Mouse (Mus musculus): Measurements from ENCODE around the gene Dnajb12. TPM values are rescaled to one million over a fixed set of nuclear protein-coding genes. Genes with fewer than 3 reads are reported as not detected.

The Dnajb12 gene
- total and polyA plus RNA-seq, 3 experiments: 10.4 to 28.5 (median 20.5) TPM

GRCm38 (mm10) chr10:59897511-59897910, 18.2 kb downstream of the Dnajb12 start:
- DNase-seq (ENCODE audit: low spot score) (no peak), ATAC-seq (ENCODE audit: extremely low read depth, insufficient number of reproducible peaks, low FRiP score, poor library complexity, severe bottlenecking) (no peak)
- H3K4me3 ChIP-seq (ENCODE audit: low read depth, low read length): no peak overlapping the region
- no peaks in the 10 kb centered on the region for H3K9me3 ChIP-seq (replicated peaks)
- peaks cover 60% of the 10 kb centered on the region for H3K36me3 ChIP-seq (replicated peaks)
- TF ChIP-seq GATA2 (IDR thresholded peaks at IDR 0.05; ENCODE audit: borderline replicate concordance, low read depth, low read length) (no peak), TAL1 (conservative IDR thresholded peaks at IDR 0.05; ENCODE audit: low read depth, low read length) (no peak), GATA1 (IDR thresholded peaks at IDR 0.05; ENCODE audit: borderline replicate concordance, low read length) (no peak)
- H3K4me1 ChIP-seq (ENCODE audit: insufficient read depth, low read depth, low read length): peaks cover 76% of the 10 kb centered on the region
- H3K27me3 ChIP-seq (ENCODE audit: insufficient read depth, low read length): no peaks in the 10 kb centered on the region

- Histone ChIP-seq H3K9me3 (replicated peaks) (no peaks in the 10 kb centered on the region), H3K4me3 (ENCODE audit: low read depth, low read length) (peak overlapping the region; percentile 50; the same call in 1 of the 2 replicates), H3K27me3 (ENCODE audit: insufficient read depth, low read length) (no peaks in the 10 kb centered on the region), H3K36me3 (replicated peaks) (peaks cover 52% of the 10 kb centered on the region), H3K4me1 (ENCODE audit: insufficient read depth, low read depth, low read length) (peaks cover 79% of the 10 kb centered on the region)
- TF ChIP-seq GATA2 (IDR thresholded peaks at IDR 0.05; ENCODE audit: borderline replicate concordance, low read depth, low read length) (no peak), POLR2AphosphoS5 (IDR thresholded peaks at IDR 0.05; ENCODE audit: insufficient replicate concordance, low read depth, low read length) (no peak), CTCF (IDR thresholded peaks at IDR 0.05; ENCODE audit: low read depth, low read length) (no peak), GATA1 (IDR thresholded peaks at IDR 0.05; ENCODE audit: borderline replicate concordance, low read length) (no peak), TAL1 (conservative IDR thresholded peaks at IDR 0.05; ENCODE audit: low read depth, low read length) (no peak)
- ATAC-seq (ENCODE audit: extremely low read depth, insufficient number of reproducible peaks, low FRiP score, poor library complexity, severe bottlenecking): no peak
- no peak for DNase-seq (ENCODE audit: low spot score)
Measured at GRCm38 (mm10) chr10:59898180-59898778, 18.9 kb downstream of the Dnajb12 start.

- Histone ChIP-seq H3K4me3 (ENCODE audit: low read depth, low read length) (peak overlapping the region; percentile 64; the same call in 1 of the 2 replicates), H3K36me3 (replicated peaks) (peaks cover 46% of the 10 kb centered on the region), H3K27me3 (ENCODE audit: insufficient read depth, low read length) (no peaks in the 10 kb centered on the region), H3K9me3 (replicated peaks) (no peaks in the 10 kb centered on the region), H3K4me1 (ENCODE audit: insufficient read depth, low read depth, low read length) (peaks cover 79% of the 10 kb centered on the region)
- no peak for ATAC-seq (ENCODE audit: extremely low read depth, insufficient number of reproducible peaks, low FRiP score, poor library complexity, severe bottlenecking)
- DNase-seq (ENCODE audit: low spot score): no peak
- no peak for TF ChIP-seq GATA2 (IDR thresholded peaks at IDR 0.05; ENCODE audit: borderline replicate concordance, low read depth, low read length)
- no peak for TF ChIP-seq POLR2AphosphoS5 (IDR thresholded peaks at IDR 0.05; ENCODE audit: insufficient replicate concordance, low read depth, low read length)
- no peak for TF ChIP-seq CTCF (IDR thresholded peaks at IDR 0.05; ENCODE audit: low read depth, low read length)
- TF ChIP-seq GATA1 (IDR thresholded peaks at IDR 0.05; ENCODE audit: borderline replicate concordance, low read length): no peak
- no peak for TF ChIP-seq TAL1 (conservative IDR thresholded peaks at IDR 0.05; ENCODE audit: low read depth, low read length)
Measured at GRCm38 (mm10) chr10:59898935-59899334, 19.6 kb downstream of the Dnajb12 start.

GRCm38 (mm10) chr10:59899341-59900173, 20.2 kb downstream of the Dnajb12 start:
- DNase-seq (ENCODE audit: low spot score): peak; percentile 86
- Histone ChIP-seq H3K36me3 (replicated peaks) (peaks cover 39% of the 10 kb centered on the region), H3K9me3 (replicated peaks) (no peaks in the 10 kb centered on the region), H3K4me1 (ENCODE audit: insufficient read depth, low read depth, low read length) (peaks cover 74% of the 10 kb centered on the region), H3K27me3 (ENCODE audit: insufficient read depth, low read length) (no peaks in the 10 kb centered on the region), H3K4me3 (ENCODE audit: low read depth, low read length) (peak overlapping the region; percentile 64; the same call in 1 of the 2 replicates)
- no peak for TF ChIP-seq GATA1 (IDR thresholded peaks at IDR 0.05; ENCODE audit: borderline replicate concordance, low read length)
- TF ChIP-seq GATA2 (IDR thresholded peaks at IDR 0.05; ENCODE audit: borderline replicate concordance, low read depth, low read length): no peak
- TF ChIP-seq POLR2AphosphoS5 (IDR thresholded peaks at IDR 0.05; ENCODE audit: insufficient replicate concordance, low read depth, low read length): no peak; the same call in 1 of the 2 replicates
- no peak for TF ChIP-seq CTCF (IDR thresholded peaks at IDR 0.05; ENCODE audit: low read depth, low read length)
- TF ChIP-seq TAL1 (conservative IDR thresholded peaks at IDR 0.05; ENCODE audit: low read depth, low read length): no peak
- ATAC-seq (ENCODE audit: extremely low read depth, insufficient number of reproducible peaks, low FRiP score, poor library complexity, severe bottlenecking): peak; percentile 91

- Histone ChIP-seq H3K9me3 (replicated peaks) (no peaks in the 10 kb centered on the region), H3K36me3 (replicated peaks) (peaks cover 34% of the 10 kb centered on the region), H3K27me3 (ENCODE audit: insufficient read depth, low read length) (no peaks in the 10 kb centered on the region), H3K4me3 (ENCODE audit: low read depth, low read length) (peak overlapping the region; percentile 64; the same call in 1 of the 2 replicates), H3K4me1 (ENCODE audit: insufficient read depth, low read depth, low read length) (peaks cover 68% of the 10 kb centered on the region)
- TF ChIP-seq POLR2AphosphoS5 (IDR thresholded peaks at IDR 0.05; ENCODE audit: insufficient replicate concordance, low read depth, low read length): no peak
- no peak for TF ChIP-seq GATA1 (IDR thresholded peaks at IDR 0.05; ENCODE audit: borderline replicate concordance, low read length)
- no peak for TF ChIP-seq TAL1 (conservative IDR thresholded peaks at IDR 0.05; ENCODE audit: low read depth, low read length)
- TF ChIP-seq GATA2 (IDR thresholded peaks at IDR 0.05; ENCODE audit: borderline replicate concordance, low read depth, low read length): no peak
- TF ChIP-seq CTCF (IDR thresholded peaks at IDR 0.05; ENCODE audit: low read depth, low read length): no peak
- no peak for ATAC-seq (ENCODE audit: extremely low read depth, insufficient number of reproducible peaks, low FRiP score, poor library complexity, severe bottlenecking)
- DNase-seq (ENCODE audit: low spot score): no peak
Measured at GRCm38 (mm10) chr10:59900174-59900435, 20.7 kb downstream of the Dnajb12 start.

- Histone ChIP-seq H3K9me3 (replicated peaks) (no peaks in the 10 kb centered on the region), H3K4me1 (ENCODE audit: insufficient read depth, low read depth, low read length) (peaks cover 62% of the 10 kb centered on the region), H3K36me3 (replicated peaks) (peaks cover 26% of the 10 kb centered on the region), H3K4me3 (ENCODE audit: low read depth, low read length) (no peak overlapping the region; the same call in 1 of the 2 replicates), H3K27me3 (ENCODE audit: insufficient read depth, low read length) (no peaks in the 10 kb centered on the region)
- TF ChIP-seq POLR2AphosphoS5 (IDR thresholded peaks at IDR 0.05; ENCODE audit: insufficient replicate concordance, low read depth, low read length) (no peak), GATA2 (IDR thresholded peaks at IDR 0.05; ENCODE audit: borderline replicate concordance, low read depth, low read length) (no peak), GATA1 (IDR thresholded peaks at IDR 0.05; ENCODE audit: borderline replicate concordance, low read length) (no peak), CTCF (IDR thresholded peaks at IDR 0.05; ENCODE audit: low read depth, low read length) (no peak), TAL1 (conservative IDR thresholded peaks at IDR 0.05; ENCODE audit: low read depth, low read length) (no peak)
- DNase-seq (ENCODE audit: low spot score) (no peak), ATAC-seq (ENCODE audit: extremely low read depth, insufficient number of reproducible peaks, low FRiP score, poor library complexity, severe bottlenecking) (no peak)
Measured at GRCm38 (mm10) chr10:59900939-59901338, 21.6 kb downstream of the Dnajb12 start.
